In genomic region chr4:152185137-152185509, GRCm38 (mm10) we compare ENCODE assay signal across 7 mouse cellular contexts. TPM values are rescaled to one million over a fixed set of nuclear protein-coding genes. Genes with fewer than 3 reads are reported as not detected.
DNase-seq lines count a peak whose midpoint lies in the region; ATAC-seq and TF ChIP-seq lines count a peak whose summit lies in the region.

No protein-coding gene starts in this region.

- H3K4me2 ChIP-seq in limb, embryonic 15.5 days, result peak overlapping the region; percentile 46
- peak overlapping the region; percentile 83 for H3K4me2 ChIP-seq in myocyte (ENCODE audit: low read depth)

- no peak overlapping the region for H3ac ChIP-seq in myocyte (ENCODE audit: control insufficient read depth, insufficient read length)

- H3K27me3 ChIP-seq in G1E (ENCODE audit: insufficient read depth, low read length), result no peaks in the 10 kb centered on the region
- H3K27me3 ChIP-seq in heart, embryonic 10.5 days (ENCODE audit: insufficient read depth, poor library complexity, severe bottlenecking), result peaks cover 11% of the 10 kb centered on the region
- no peaks in the 10 kb centered on the region for H3K27me3 ChIP-seq in limb, embryonic 15.5 days
- H3K27me3 ChIP-seq in myocyte (ENCODE audit: control insufficient read depth, insufficient read depth, insufficient read length), result no peaks in the 10 kb centered on the region

- no peak for TF ChIP-seq CTCF in G1E (IDR thresholded peaks at IDR 0.05; ENCODE audit: low read depth, low read length)
- TF ChIP-seq CTCF in brain, embryonic 14.5 days (IDR thresholded peaks at IDR 0.05; ENCODE audit: borderline replicate concordance, extremely low read depth, insufficient read depth, insufficient read length), result peak; percentile 30; the same call in 1 of the 2 replicates

- peak overlapping the region; percentile 91 for H3K27ac ChIP-seq in heart, embryonic 10.5 days
- H3K27ac ChIP-seq in limb, embryonic 15.5 days, result peak overlapping the region; percentile 83

- peaks cover 64% of the 10 kb centered on the region for H3K79me2 ChIP-seq in myocyte (ENCODE audit: control insufficient read depth, insufficient read depth)

- no peak for DNase-seq in G1E (ENCODE audit: low spot score)
- peak; percentile 82 for DNase-seq in brain, embryonic 14.5 days (ENCODE audit: low read depth)
- peak; percentile 88 for DNase-seq in heart, embryonic 10.5 days (ENCODE audit: low spot score)
- DNase-seq in gastrocnemius, postnatal 25 days, result no peak

- peaks cover 67% of the 10 kb centered on the region for H3K36me3 ChIP-seq in G1E (replicated peaks)
- H3K36me3 ChIP-seq in heart, embryonic 10.5 days, result no peaks in the 10 kb centered on the region
- no peaks in the 10 kb centered on the region for H3K36me3 ChIP-seq in limb, embryonic 15.5 days
- H3K36me3 ChIP-seq in myocyte (ENCODE audit: control insufficient read depth, insufficient read depth), result peaks cover 6% of the 10 kb centered on the region

- H3K4me1 ChIP-seq in G1E (ENCODE audit: insufficient read depth, low read depth, low read length), result peaks cover 63% of the 10 kb centered on the region
- peaks cover 38% of the 10 kb centered on the region for H3K4me1 ChIP-seq in heart, embryonic 10.5 days
- peaks cover 28% of the 10 kb centered on the region for H3K4me1 ChIP-seq in limb, embryonic 15.5 days

- WGBS in heart, embryonic 10.5 days, result under 1% methylated on average over 3 of the region's 3 CpGs
- 2% methylated on average over 3 of the region's 3 CpGs for WGBS in limb, embryonic 15.5 days

- no peak overlapping the region for H3K9ac ChIP-seq in limb, embryonic 15.5 days

- TF ChIP-seq POLR2A in brain, embryonic 14.5 days (IDR thresholded peaks at IDR 0.05; ENCODE audit: borderline replicate concordance, extremely low read depth, insufficient read depth, insufficient read length, poor library complexity, severe bottlenecking), result no peak
- TF ChIP-seq POLR2A in myocyte (IDR thresholded peaks at IDR 0.05; ENCODE audit: insufficient read length, low read depth), result peak; percentile 47

- H3K4me3 ChIP-seq in G1E (ENCODE audit: low read depth, low read length), result no peak overlapping the region; the same call in 1 of the 2 replicates
- H3K4me3 ChIP-seq in heart, embryonic 10.5 days, result peak overlapping the region; percentile 46
- H3K4me3 ChIP-seq in limb, embryonic 15.5 days, result peak overlapping the region; percentile 34
- H3K4me3 ChIP-seq in myocyte, result peak overlapping the region; percentile 34

- peak; percentile 61 for ATAC-seq in G1E (ENCODE audit: extremely low read depth, insufficient number of reproducible peaks, low FRiP score, poor library complexity, severe bottlenecking)
- ATAC-seq in limb, embryonic 15.5 days (ENCODE audit: insufficient number of reproducible peaks, low FRiP score, low TSS enrichment, low read depth), result peak; percentile 78
- ATAC-seq in cerebellum, adult (ENCODE audit: insufficient number of reproducible peaks, low FRiP score, low TSS enrichment), result no peak

- no peaks in the 10 kb centered on the region for H3K9me3 ChIP-seq in G1E (replicated peaks)
- H3K9me3 ChIP-seq in heart, embryonic 10.5 days, result no peaks in the 10 kb centered on the region
- H3K9me3 ChIP-seq in limb, embryonic 15.5 days, result no peaks in the 10 kb centered on the region

TF ChIP-seq in myocyte, 11 proteins besides CTCF, POLR2A, EP300 and RAD21:
- TF ChIP-seq MYOD1 (IDR thresholded peaks at IDR 0.05; ENCODE audit: control insufficient read depth in 1 of 3, insufficient read length in 2 of 3, low read depth in 2 of 3) (no peak), CEBPB (IDR thresholded peaks at IDR 0.05; ENCODE audit: insufficient read depth, poor library complexity, severe bottlenecking) (0 out of 2 replicates have a peak, but pooled peaks have one; percentile 14), POLR2AphosphoS2 (IDR thresholded peaks at IDR 0.05; ENCODE audit: insufficient read length, low read depth) (peak; percentile 24), MAX (IDR thresholded peaks at IDR 0.05; ENCODE audit: low read depth) (no peak), TCF12 (IDR thresholded peaks at IDR 0.05; ENCODE audit: insufficient read depth, poor library complexity, severe bottlenecking) (no peak)

RNA-seq across cellular contexts. Expression of gene Acot7, which starts 7.2 kb away (rescaled TPM):
- 17.1 and 22.1 TPM in 2 replicates for total RNA-seq in G1E (2014; fragmentation: Nextera tagmentation)
- total RNA-seq in G1E (2017), result 17.6 and 18.6 TPM in 2 replicates
- polyA plus RNA-seq in G1E (2012), result 46.2 and 51.1 TPM in 2 replicates
- 178 and 244 TPM in 2 replicates for polyA plus RNA-seq in brain, embryonic 14.5 days (2012; rRNA removed)
- 43.7 and 48.9 TPM in 2 replicates for polyA plus RNA-seq in heart, embryonic 10.5 days (2016; fragmentation: Nextera tagmentation; extraction: Ambion mirVana)
- 52.6 and 57.3 TPM in 2 replicates for polyA plus RNA-seq in limb, embryonic 15.5 days (2015; fragmentation: Nextera tagmentation; extraction: Ambion mirVana)
- 167 TPM for polyA plus RNA-seq in myocyte (2012; fragmentation: generic; extraction: Trizol)
- 10 to 100 TPM; 15.4 to 19.1 TPM for total RNA-seq in gastrocnemius, postnatal 25 days (2021)

RNA-seq across cellular contexts. Expression of gene Hes2, which starts 26.5 kb away (rescaled TPM):
- total RNA-seq in G1E (2014; fragmentation: Nextera tagmentation) (not detected in 2 replicates), G1E (2017) (0.33 and 0.46 TPM in 2 replicates)
- polyA plus RNA-seq in G1E (2012) (0.04 and 0.18 TPM in 2 replicates), myocyte (2012; fragmentation: generic; extraction: Trizol) (not detected)
- not detected in 2 replicates for polyA plus RNA-seq in brain, embryonic 14.5 days (2012; rRNA removed)
- not detected in 2 replicates for polyA plus RNA-seq in heart, embryonic 10.5 days (2016; fragmentation: Nextera tagmentation; extraction: Ambion mirVana)
- polyA plus RNA-seq in limb, embryonic 15.5 days (2015; fragmentation: Nextera tagmentation; extraction: Ambion mirVana), result 0.12 and 0.14 TPM in 2 replicates
- not detected for total RNA-seq in gastrocnemius, postnatal 25 days (2021)

RNA-seq across cellular contexts. Expression of gene Espn, which starts 33.0 kb away (rescaled TPM):
- total RNA-seq in G1E (2014; fragmentation: Nextera tagmentation) (9.3 and 16.4 TPM in 2 replicates), G1E (2017) (4.2 and 4.3 TPM in 2 replicates)
- polyA plus RNA-seq in G1E (2012) (48.0 and 61.7 TPM in 2 replicates), myocyte (2012; fragmentation: generic; extraction: Trizol) (0.65 TPM)
- 0.38 and 0.48 TPM in 2 replicates for polyA plus RNA-seq in brain, embryonic 14.5 days (2012; rRNA removed)
- polyA plus RNA-seq in heart, embryonic 10.5 days (2016; fragmentation: Nextera tagmentation; extraction: Ambion mirVana), result 1.4 and 4.0 TPM in 2 replicates
- polyA plus RNA-seq in limb, embryonic 15.5 days (2015; fragmentation: Nextera tagmentation; extraction: Ambion mirVana), result 1.9 and 2.2 TPM in 2 replicates
- total RNA-seq in gastrocnemius, postnatal 25 days (2021), result under 1 TPM; 0.23 to 0.38 TPM

Comparison
In these comparisons a context has a peak if more than half of its experiments do, and no peak if none do; other contexts are left out.
1. DNase-seq: peak in brain, embryonic 14.5 days (single experiment) and heart, embryonic 10.5 days (single experiment); none in G1E (single experiment) and gastrocnemius, postnatal 25 days (single experiment).